Mouse (Mus musculus) CH12.LX (cell line): Measurements from ENCODE around the gene Alad.

Source experiments
- CTCF ChIP-seq, 2 experiments: IDR thresholded peaks in 1 of 2; conservative IDR thresholded peaks in 1 of 2; 2 replicates each; pipeline ENCODE4 v1.5.1; 2011 to 2012; ENCODE audit warnings: low read depth in 2 of 2, low read length in 2 of 2, improper control_type of control experiment in 1 of 2, inconsistent platforms in 1 of 2, mild to moderate bottlenecking in 1 of 2, moderate library complexity in 1 of 2
- HCFC1 ChIP-seq: IDR thresholded peaks from 2 replicates; pipeline ENCODE4 v1.6.1; 2012; ENCODE audit warnings: low read depth, mild to moderate bottlenecking, inconsistent platforms, low read length, improper control_type of control experiment
- MAFK ChIP-seq: IDR thresholded peaks from 2 replicates; pipeline ENCODE4 v1.6.1; 2011; ENCODE audit warnings: low read length, improper control_type of control experiment; ENCODE audit not compliant: insufficient replicate concordance
- MAX ChIP-seq: IDR thresholded peaks from 2 replicates; pipeline ENCODE4 v1.6.1; 2011; ENCODE audit warnings: low read length, improper control_type of control experiment
- MAZ ChIP-seq: IDR thresholded peaks from 2 replicates; pipeline ENCODE4 v1.6.1; 2012; ENCODE audit warnings: low read depth, mild to moderate bottlenecking, inconsistent platforms, low read length, improper control_type of control experiment, moderate library complexity
- MEF2A ChIP-seq: IDR thresholded peaks from 2 replicates; pipeline ENCODE4 v1.6.1; 2014; ENCODE audit warnings: low read depth, mild to moderate bottlenecking, inconsistent platforms, low read length, improper control_type of control experiment, borderline replicate concordance
- NRF1 ChIP-seq: IDR thresholded peaks from 2 replicates; pipeline ENCODE4 v1.6.1; 2014; ENCODE audit warnings: low read depth, mild to moderate bottlenecking, inconsistent platforms, low read length, improper control_type of control experiment, moderate library complexity
- POLR2A ChIP-seq: IDR thresholded peaks from 2 replicates; pipeline ENCODE4 v1.6.1; 2011; ENCODE audit warnings: low read depth, mild to moderate bottlenecking, improper control_type of control experiment, low read length
- POLR2AphosphoS2 ChIP-seq: IDR thresholded peaks from 2 replicates; pipeline ENCODE4 v1.6.1; 2011; ENCODE audit warnings: low read depth, low read length, improper control_type of control experiment
- SIN3A ChIP-seq: IDR thresholded peaks from 2 replicates; pipeline ENCODE4 v1.6.1; 2012; ENCODE audit warnings: low read length, improper control_type of control experiment, inconsistent platforms
- SMC3 ChIP-seq: IDR thresholded peaks from 2 replicates; pipeline ENCODE4 v1.6.1; 2011; ENCODE audit warnings: low read depth, low read length, improper control_type of control experiment
- TCF12 ChIP-seq: IDR thresholded peaks from 2 replicates; pipeline ENCODE4 v1.6.1; 2014; ENCODE audit warnings: low read depth, mild to moderate bottlenecking, inconsistent platforms, low read length, improper control_type of control experiment
- USF1 ChIP-seq: IDR thresholded peaks from 2 replicates; pipeline ENCODE4 v1.6.1; 2014; ENCODE audit warnings: low read depth, mild to moderate bottlenecking, inconsistent platforms, low read length, improper control_type of control experiment
- ZC3H11A ChIP-seq: IDR thresholded peaks from 2 replicates; pipeline ENCODE4 v1.6.1; 2012; ENCODE audit warnings: low read depth, mild to moderate bottlenecking, inconsistent platforms, low read length, improper control_type of control experiment

DNA sequence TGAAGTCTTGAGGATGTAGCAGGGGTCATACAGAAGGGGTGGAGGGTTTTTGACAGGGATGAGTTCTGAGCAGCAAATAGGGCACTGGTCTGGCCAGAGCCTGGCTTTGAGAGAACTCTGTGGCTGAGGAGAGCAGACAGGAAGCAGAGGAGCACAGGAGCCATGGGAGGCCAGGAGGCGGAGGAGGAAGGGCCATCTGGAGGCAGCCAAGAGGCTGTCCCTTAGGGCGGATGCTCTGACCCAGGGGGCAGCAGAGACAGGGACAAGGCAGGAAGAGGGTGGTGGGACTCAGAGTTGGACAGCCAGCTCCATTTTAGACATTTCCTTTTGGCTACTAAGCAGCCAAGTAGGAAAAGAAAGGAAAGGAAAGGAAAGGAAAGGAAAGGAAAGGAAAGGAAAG is 3.6 kb downstream of the Alad start:
- TF ChIP-seq MAZ: no peak
- TF ChIP-seq ZC3H11A: no peak
- TF ChIP-seq CTCF (conservative IDR thresholded peaks at IDR 0.05 in 1 of 2, IDR thresholded peaks at IDR 0.05 in 1 of 2; ENCODE audit: low read depth in 2 of 2, low read length in 2 of 2): no peak
- TF ChIP-seq USF1: no peak
- TF ChIP-seq HCFC1: no peak
- no peak for TF ChIP-seq SMC3
- no peak for TF ChIP-seq MEF2A
- TF ChIP-seq POLR2A: no peak
- no peak for TF ChIP-seq SIN3A
- no peak for TF ChIP-seq MAFK
- no peak for TF ChIP-seq POLR2AphosphoS2
- no peak for TF ChIP-seq TCF12
- no peak for TF ChIP-seq NRF1
- TF ChIP-seq MAX: no peak
